Mouse (Mus musculus) lung, postnatal 0 days (tissue): ENCODE measurements around the gene Smg5.
"Not testable (repeated sequence)": the region's sequence is repeated elsewhere in the genome, so short reads cannot be mapped to it uniquely, and the experiment has no call there.

Experiments used
- CTCF ChIP-seq: IDR thresholded peaks from 2 replicates; pipeline ENCODE4 v1.5.1; 2016; ENCODE audit warnings: antibody characterized with exemption, mild to moderate bottlenecking
- EP300 ChIP-seq: IDR thresholded peaks from 2 replicates; pipeline ENCODE4 v1.6.1; 2016; ENCODE audit warnings: antibody characterized with exemption, mild to moderate bottlenecking, control low read depth

DNA sequence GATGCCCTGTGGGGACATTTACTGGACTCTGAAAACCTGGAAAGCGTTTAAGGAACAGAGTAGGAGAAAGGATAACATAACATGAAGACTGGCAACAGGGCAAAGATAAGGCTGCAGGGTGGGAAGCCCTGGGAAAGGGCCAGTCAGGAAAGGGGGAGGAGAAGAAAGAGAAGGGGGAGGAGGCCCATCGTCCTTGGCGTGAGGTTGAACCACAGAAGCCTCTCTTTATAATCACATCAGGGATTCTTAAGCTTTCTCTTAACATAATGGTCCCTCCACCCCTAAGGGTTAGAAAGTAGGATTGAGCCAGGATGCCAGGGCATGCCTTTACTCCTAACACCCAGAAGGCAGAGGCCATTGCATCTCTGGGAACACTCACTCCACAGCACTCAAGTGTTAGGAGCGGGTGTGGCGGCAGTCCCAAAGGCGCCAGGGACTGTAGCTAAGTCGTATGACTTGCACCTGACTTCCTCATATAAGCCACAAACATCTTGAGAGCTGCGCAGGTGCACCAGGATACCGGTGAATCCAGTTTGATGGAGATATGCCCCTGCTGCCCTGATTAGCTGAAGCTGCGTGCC is 47.8 kb upstream of the Smg5 start:
- TF ChIP-seq CTCF, EP300: not testable (repeated sequence)
